Mouse (Mus musculus) lung, postnatal 0 days (tissue): ENCODE measurements around the gene Krtdap.

Experiments
- CTCF ChIP-seq: IDR thresholded peaks from 2 replicates; pipeline ENCODE4 v1.5.1; 2016; ENCODE audit warnings: antibody characterized with exemption, mild to moderate bottlenecking
- EP300 ChIP-seq: IDR thresholded peaks from 2 replicates; pipeline ENCODE4 v1.6.1; 2016; ENCODE audit warnings: antibody characterized with exemption, mild to moderate bottlenecking, control low read depth

DNA sequence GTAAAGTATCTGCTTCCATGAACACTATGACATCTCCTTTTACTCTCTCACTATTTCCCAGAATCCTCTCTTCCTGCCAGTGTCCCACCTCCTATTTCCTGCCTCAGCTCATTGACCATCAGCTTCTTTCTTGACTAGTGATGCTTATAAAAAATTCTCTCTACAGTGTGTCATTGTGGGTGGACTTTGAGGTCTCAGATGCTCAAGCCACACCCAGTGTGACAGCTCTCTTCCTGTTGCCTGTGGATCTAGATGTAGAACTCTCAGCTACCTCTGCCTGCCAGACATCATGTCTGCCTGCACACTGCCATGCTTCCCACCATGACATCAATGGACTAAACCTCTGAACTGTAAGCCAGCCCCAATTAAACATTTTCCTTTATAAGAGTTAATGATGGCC lies 49.6 kb downstream of the Krtdap start:
- TF ChIP-seq CTCF (no peak), EP300 (no peak)
